Mouse (Mus musculus) T-helper 2 cell (primary cell): Measurements from ENCODE around the gene Eef1b2.

Source experiments
- in situ Hi-C: fragments of 300-600 bp; cut with MboI, MseI; formaldehyde crosslinking; loops from one replicate; pipeline ENCODE4 v1.15.1; 2025; ENCODE audit warnings: high pct_unique_total_duplicates

The Eef1b2 gene

DNA sequence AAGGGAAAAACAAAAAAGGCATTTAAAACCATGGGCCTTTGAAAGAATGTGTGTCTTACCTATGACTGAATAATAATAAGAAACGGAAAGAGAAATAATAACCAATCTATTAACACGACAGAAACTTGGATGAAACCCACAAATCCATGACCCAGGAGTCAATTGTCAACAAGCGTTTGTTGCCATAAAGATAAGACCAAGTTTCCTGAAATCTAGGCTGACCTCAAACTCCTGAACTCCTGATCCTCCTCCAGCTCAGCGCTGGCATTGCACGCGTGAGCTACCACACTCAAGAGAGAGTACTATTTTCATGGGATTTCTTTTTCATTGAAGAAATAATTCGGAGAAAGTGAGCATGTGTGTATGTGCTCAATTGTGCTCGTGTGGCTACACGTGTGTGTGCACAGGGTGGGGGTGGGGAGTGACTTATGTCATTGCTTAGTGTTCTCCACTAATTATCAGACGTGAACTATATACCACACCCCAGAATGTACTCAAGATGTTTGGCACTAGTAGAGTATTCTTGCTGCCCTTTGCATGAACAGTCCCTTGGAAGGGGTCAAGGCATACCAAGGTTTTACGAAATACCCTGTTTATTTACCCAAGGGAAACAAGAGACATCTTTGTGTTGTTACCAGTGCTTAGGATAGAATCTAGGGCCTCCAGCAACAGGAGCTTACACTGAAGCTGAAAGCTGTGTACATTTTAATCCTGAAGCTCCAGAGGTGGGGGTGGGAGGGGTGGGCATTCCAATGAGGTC, 15.9 kb downstream of the Eef1b2 start:
- in situ Hi-C loops: no loop called here

DNA sequence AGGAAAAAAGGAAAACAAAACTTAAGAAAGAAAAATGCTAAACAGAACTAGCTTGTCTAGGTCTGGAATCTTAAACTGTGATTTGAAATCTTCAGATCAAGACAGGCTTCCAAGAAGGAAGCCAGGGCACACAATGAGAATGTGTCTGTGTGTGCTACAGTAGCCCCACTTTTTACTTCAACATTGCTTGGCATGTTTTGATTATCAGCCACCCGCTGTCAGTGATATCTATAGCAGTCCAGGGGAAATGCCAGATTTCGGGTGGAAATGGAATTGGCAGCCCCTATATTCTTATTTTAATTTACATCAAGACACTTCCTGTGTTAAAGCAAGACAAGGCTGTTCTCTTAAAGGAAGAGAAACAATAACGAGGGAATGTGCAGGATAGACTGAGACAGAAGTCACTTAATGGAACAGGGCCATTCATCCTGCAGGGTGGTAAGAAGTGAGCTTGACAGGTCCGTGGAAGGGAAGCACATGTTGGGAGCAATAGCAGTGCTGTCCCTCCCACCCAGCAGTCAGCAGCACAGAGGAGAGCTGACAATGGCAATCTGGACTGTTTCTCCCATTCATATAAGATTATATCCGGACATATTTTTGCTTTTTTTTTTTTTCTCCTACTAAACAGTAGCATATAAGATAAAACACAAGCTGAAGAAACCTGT, 19.4 kb downstream of the Eef1b2 start:
- in situ Hi-C loops: no loop called here

DNA sequence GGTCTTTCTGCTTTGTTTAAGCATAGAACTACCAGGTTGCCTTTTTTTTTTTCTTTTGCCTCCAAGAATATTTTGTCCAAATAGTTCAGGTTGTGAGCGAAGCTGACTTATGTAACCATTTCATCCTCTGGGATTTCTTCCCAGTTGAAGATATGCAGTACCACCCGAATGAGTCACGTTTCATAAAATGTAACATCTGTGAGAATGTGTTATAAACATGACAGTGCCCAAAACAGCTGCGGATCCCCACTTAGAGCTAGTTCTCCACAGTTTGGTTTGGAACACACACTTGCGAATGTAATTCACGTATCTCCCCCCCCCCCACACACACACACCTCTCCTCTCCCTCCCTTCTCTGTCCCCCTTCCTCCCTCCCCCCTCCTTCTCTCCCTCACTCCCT, 22.8 kb downstream of the Eef1b2 start:
- in situ Hi-C loops: no loop called here

DNA sequence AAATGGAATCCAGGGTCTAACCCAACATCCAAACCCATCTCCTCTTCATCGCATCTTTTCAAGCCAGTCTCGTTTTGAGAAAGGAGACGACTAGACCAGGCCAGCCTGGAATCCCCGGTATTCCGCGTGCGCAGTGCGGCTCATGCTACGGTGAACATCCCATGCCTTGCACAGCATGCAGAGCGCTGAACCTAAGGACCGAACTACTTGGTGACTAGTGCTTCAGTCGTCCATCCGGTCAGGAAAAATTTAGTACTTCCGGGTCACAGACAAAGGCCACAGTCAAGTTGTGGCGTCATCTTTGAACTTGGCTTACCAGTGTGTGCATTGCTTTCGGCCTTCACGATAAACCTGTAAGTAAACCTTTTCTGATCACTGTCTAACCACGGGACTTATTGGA, 23.7 kb downstream of the Eef1b2 start:
- in situ Hi-C loops: no loop called here

DNA sequence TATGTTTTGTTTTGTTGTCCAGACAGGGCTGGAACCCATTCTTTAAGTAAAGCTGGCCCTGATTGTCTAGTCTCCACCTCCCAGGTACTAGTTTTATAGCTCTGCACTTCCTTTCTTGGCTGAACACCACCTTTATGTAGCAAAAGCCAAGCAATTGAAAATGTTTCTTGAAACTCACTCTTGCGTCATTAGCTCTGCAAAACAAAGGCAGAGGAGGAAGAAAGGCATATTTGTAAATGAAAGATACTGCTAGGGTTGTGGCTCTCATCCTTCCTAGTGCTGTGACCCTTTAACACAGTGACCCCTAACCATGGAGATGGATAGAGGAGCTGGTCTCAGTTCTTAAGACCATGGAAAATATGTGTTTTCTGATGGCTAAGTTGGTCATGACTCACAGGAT, 25.0 kb downstream of the Eef1b2 start:
- in situ Hi-C loops: no loop called here

- in situ Hi-C loops: no loop called here
These were observed 26.8 kb downstream of the Eef1b2 start for GRCm38 (mm10) chr1:63203471-63203870.

GRCm38 (mm10) chr1:63203950-63204659, 27.5 kb downstream of the Eef1b2 start:
- in situ Hi-C loops: no loop called here

- in situ Hi-C loops: no loop called here
These were observed 28.2 kb downstream of the Eef1b2 start for GRCm38 (mm10) chr1:63204660-63205394.

- in situ Hi-C loops: no loop called here
These were observed 31.0 kb downstream of the Eef1b2 start for GRCm38 (mm10) chr1:63207607-63208006.

DNA sequence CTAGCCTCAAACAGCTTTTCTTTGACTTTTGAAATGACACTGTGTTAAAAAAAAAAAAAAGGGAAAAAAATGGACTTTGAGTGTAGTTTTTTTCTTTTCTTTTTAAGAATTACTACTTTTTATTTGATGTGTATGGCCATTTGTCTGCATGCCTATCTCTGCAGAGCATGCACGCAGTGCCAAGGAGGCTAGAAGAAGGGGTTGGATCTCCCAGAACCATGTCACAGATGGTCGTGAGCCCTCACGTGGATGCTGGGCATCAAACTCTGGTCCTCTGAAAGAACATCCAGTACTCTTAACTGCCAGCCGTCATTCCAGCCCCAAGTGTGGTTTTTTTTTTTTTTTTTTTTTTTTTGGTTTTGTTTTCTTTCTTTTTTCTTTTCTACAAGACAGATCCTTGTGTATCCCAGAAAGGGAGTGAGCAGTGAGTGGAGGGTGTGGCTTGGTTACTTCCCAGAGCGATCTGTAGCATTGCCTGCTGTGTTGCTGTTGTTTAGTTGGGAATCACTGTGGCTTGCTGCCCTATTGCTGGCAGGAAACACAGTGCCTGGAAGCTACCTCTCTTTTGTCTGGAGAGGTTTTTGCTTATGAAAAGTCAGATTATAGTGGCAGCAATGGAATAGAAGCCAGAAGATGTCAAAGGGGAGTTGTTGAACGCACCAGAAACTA, 33.4 kb downstream of the Eef1b2 start:
- in situ Hi-C loops: no loop called here

GRCm38 (mm10) chr1:63213478-63214270, 37.0 kb downstream of the Eef1b2 start:
- in situ Hi-C loops: no loop called here

DNA sequence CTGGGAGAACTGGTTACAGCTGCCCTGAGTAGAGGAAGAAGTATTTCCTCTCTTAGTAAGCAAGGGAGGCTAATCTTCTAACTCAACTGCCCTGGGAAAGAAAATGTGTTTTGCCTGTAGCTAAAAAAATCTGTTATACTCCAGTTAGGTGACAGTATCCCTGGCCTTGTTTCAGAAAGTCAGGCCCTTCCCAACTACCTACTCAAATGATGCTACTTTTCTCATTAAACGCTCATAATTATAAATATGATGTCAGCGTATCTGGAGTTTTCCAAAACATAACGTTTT, 37.6 kb downstream of the Eef1b2 start, which contains the start of gene Gpr1:
Gene Gpr1, minus strand, starts transcription at position 273 of the 288 bp plus-strand sequence.
- in situ Hi-C loops: no loop called here

GRCm38 (mm10) chr1:63214631-63215030, 38.0 kb downstream of the Eef1b2 start:
- in situ Hi-C loops: no loop called here

- in situ Hi-C loops: no loop called here
These were observed 42.7 kb downstream of the Eef1b2 start for GRCm38 (mm10) chr1:63219277-63219676.

DNA sequence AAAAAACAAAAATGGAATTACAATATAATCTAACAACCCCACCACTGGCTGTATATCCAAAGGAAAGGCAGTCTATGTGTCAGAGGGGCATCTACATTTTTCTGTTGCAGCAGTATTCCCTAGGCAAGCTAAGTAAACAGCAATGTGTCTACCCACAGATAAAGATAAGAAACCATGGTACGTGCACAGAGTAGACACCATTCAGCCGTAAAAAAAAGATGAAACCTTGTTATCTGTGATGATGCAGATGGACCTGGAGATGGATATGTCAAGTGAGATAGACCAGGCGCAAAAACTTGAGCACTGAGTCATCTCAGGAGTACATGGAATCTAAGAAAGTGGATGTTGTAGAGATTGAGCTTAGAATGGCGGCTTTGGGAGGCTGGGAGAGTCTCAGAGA, 48.4 kb downstream of the Eef1b2 start:
- in situ Hi-C loops: no loop called here

DNA sequence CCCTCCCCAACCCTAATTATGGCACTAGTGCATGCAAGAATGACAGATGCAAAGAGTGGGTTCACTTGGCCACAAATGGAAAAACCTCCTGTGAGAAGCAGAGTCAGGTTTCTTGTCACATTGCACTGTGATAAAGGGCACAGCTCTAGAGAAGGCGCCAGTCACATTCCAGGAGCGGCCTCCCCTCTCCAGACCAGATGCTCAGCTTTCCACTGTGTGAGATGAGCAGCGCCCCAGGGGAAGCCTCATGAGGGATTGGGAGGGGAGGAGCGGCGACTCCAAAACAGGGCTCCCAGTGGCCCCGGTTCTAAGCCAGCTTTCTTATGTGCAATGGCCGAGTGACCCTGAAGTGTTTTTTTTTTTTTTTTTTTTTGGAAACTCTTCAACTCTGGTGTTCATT, 49.3 kb downstream of the Eef1b2 start:
- in situ Hi-C loops: no loop called here

DNA sequence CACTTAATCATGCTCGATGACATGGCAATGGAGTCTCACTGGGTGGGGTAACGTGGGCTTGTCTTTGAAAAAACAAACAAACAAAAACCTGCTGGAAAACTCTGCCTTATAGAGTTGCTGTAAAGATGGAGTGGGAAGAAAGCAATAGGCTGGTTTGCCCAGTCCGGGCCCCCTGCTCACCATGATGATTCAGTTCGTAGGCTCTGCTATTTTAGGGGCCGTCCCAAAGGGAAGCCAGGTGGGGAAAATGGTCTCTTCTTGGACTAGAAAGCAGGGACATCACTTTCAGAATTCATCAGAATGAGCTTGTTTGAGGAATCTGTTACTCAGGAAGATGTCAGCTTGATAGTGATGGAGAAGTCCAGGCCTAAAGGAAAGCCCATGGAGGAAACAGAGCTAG, 50.6 kb downstream of the Eef1b2 start:
- in situ Hi-C loops: no loop called here
